Mouse (Mus musculus): ENCODE measurements around the gene Hecw1. TPM values are rescaled to one million over a fixed set of nuclear protein-coding genes. Genes with fewer than 3 reads are reported as not detected.
"Not testable (repeated sequence)": the region's sequence is repeated elsewhere in the genome, so short reads cannot be mapped to it uniquely, and the experiment has no call there.

Gene Hecw1
- total RNA-seq, 2 experiments from 2014 or later, result not detected

- no peak for ATAC-seq (ENCODE audit: poor library complexity, severe bottlenecking)
These were observed 148.6 kb downstream of the Hecw1 start for GRCm38 (mm10) chr13:14374470-14374869.

DNA sequence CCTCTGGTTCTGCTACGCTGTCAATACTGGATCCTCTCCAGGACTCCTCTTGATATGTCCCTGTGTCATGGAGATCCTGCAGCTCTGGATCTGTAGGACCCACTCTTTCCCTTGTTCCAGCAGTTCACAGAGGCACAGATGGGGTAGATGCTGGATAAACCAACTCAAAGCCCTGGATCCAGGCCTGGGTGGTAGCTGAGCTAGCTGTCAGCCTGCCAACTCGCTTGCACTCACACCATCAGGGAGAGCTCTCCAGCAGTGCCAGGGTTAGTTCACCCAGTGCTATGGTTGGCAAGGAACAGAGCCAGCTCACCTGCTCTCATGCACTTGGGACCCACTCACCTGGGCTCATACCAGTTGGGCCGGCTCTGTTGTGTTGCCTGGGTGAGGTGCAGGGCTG is 157.5 kb downstream of the Hecw1 start:
- no peak for ATAC-seq (ENCODE audit: poor library complexity, severe bottlenecking)

DNA sequence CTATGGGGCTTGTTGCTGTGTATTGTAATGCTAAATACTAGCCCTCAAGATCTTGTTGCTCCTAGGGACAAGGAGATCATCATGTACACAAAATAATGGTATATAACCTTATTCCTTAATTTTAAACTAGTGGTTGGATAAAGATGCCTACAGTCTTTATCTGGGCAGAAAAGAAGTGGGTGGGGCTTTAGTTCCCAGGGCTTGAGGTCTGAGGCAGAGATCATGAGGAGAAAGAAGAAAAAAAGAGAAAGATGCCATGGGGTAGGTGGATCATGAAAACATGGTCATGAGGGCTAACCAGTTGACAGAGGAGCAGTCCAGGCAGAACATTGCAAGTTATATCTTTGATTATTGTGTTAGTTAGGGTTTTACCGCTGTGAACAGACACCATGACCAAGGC is 195.8 kb downstream of the Hecw1 start:
- ATAC-seq (ENCODE audit: poor library complexity, severe bottlenecking), result no peak

DNA sequence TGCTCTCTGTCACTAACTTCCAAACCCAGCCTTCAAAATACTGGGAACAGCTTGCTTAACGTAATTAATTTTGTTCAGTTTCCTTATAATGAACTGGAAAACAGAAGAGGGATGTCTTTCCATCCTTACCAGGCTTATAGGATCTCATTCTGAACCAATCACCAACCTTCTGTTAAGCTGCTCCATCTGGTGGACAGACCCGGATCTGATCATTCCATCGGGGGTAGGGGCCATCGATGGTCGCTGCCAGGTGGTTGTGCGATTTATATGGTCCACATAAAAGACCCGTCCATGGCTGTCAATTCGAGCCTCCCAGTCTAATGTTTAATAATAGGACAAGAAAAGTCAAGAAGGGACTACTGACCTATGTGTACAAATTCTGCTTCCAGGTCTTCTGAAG is 216.4 kb downstream of the Hecw1 start:
- ATAC-seq (ENCODE audit: poor library complexity, severe bottlenecking), result no peak

DNA sequence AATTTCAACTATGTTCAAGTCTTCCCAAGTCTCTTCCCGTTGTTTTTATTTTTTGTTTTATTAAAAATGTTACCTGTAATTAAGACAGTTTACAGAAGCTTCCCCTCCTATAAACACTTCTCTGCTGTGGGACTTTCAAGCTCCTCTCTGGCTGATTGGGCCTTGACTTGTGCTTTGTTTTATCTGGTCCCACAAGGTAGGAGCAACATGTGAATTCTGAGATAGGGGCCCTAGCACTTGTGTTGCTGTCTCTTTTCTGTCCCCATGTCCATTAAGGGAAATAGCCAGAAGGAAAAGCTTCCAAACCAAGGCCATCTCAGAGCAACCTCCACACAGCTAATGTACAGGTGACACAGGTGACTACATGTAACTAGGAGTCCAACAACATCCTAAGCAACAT is 218.9 kb downstream of the Hecw1 start:
- no peak for ATAC-seq (ENCODE audit: poor library complexity, severe bottlenecking)

GRCm38 (mm10) chr13:14302921-14303320 is 220.1 kb downstream of the Hecw1 start:
- no peak for ATAC-seq (ENCODE audit: poor library complexity, severe bottlenecking)

- no peak for ATAC-seq (ENCODE audit: poor library complexity, severe bottlenecking)
These were observed 233.0 kb downstream of the Hecw1 start for GRCm38 (mm10) chr13:14290016-14290415.

DNA sequence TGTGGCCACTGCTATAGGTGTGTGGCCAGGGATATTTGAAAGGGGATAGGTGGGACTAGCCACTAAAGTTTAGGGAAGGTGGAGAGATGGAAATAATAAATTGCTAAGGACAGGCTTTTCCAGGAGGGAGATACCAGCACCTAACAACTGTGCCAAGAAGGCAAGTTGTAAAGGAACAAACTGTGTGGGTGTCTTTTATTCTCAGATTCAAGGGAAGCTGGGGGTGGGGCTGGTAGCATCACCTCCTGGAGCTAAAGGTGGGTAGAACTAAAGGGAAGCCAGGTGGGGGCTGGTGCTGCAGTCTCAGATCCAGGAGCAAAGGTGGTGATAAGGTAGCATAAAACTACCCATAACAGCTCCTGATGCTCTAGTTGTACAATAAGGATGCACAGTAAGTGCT is 251.6 kb downstream of the Hecw1 start:
- ATAC-seq (ENCODE audit: poor library complexity, severe bottlenecking), result no peak

DNA sequence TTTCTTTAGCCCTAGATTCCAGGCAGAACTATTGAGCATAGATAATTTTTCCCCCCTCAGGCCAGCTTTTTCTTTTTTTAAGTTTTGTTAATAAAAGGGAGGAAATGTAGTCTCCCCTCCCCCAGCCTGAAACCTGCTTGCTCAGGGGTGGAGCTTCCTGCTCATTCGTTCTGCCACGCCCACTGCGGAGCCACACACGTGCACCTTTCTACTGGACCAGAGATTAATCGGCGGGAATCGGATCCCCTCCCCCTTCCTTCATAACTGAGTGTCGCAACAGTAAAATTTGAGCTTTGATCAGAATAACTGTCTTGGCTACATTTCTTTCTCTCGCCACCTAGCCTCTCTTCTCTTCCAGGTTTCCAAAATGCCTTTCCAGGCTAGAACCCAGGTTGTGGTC is 262.1 kb downstream of the Hecw1 start:
- ATAC-seq (ENCODE audit: poor library complexity, severe bottlenecking), result not testable (repeated sequence)

GRCm38 (mm10) chr13:14245946-14246345 is 277.1 kb downstream of the Hecw1 start:
- ATAC-seq (ENCODE audit: poor library complexity, severe bottlenecking), result no peak

- ATAC-seq (ENCODE audit: poor library complexity, severe bottlenecking), result no peak
These were observed 343.4 kb downstream of the Hecw1 start for GRCm38 (mm10) chr13:14179669-14180068.

DNA sequence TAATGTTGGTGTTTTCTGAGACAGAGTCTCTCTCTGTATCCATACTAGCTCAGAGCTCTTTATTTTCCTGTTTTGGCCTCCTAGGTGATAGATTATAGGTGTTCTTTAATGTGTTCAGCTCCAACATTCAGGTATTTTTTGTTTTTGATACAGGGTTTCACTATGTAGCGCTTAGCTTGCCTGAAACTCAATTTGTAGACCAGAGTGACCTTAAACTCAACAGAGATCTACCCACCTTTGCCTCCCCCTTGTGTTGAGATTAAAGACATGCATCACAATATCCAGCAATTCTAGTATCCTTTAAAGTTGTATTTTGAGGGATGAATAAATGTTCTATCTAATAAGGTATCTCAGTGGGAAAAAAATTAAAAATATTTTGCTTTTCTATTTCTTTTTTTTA is 345.0 kb downstream of the Hecw1 start:
- ATAC-seq (ENCODE audit: poor library complexity, severe bottlenecking), result no peak

Other genes with a start within 250 kb of the Hecw1 start
- gene Mrpl32, start 89.9 kb upstream of the Hecw1 start, total RNA-seq (2015), result 54.7 and 55.8 TPM in 2 replicates
- 75.8 and 101 TPM in 2 replicates for gene Mrpl32, start 89.9 kb upstream of the Hecw1 start, total RNA-seq (2017)
- gene Psma2, start 90.0 kb upstream of the Hecw1 start, total RNA-seq (2015), result 121 and 143 TPM in 2 replicates
- gene Psma2, start 90.0 kb upstream of the Hecw1 start, total RNA-seq (2017), result 92.6 and 98.2 TPM in 2 replicates
- 4.6 and 4.7 TPM in 2 replicates for gene AW209491, start 106.9 kb upstream of the Hecw1 start, total RNA-seq (2015)
- gene AW209491, start 106.9 kb upstream of the Hecw1 start, total RNA-seq (2017), result 6.9 and 7.8 TPM in 2 replicates

Data from megakaryocyte, adult 5-6 weeks (primary cell).